Mouse (Mus musculus): ENCODE results near the gene Malsu1.

DNA sequence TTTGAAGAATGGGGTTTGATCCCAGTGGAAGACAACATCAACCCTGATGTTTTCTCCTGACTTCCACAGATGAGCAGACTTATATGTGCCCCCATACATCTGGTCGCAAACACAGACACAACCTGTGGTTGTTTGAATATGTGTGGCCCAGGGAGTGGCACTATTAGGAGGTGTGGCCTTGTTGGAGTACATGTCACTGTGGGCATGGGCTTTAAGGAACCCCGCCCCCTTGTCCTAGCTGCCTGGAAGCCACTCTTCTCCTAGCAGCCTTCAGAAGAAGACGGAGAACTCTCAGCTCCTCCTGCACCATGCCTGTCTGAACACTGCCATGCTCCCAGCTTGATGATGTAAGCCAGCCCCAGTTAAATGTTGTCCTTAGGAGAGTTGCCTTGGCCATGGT lies 46.8 kb downstream of the Malsu1 start:
- TF ChIP-seq CTCF (IDR thresholded peaks at IDR 0.05; ENCODE audit: low read depth) (no peak), EP300 (IDR thresholded peaks at IDR 0.05; ENCODE audit: low read depth) (no peak)
